Mouse (Mus musculus): ENCODE data around the gene Pmvk. TPM values are rescaled to one million over a fixed set of nuclear protein-coding genes. Genes with fewer than 3 reads are reported as not detected.
A peak's percentile ranks its signal among the peaks of the same experiment; 100 is the strongest.

The Pmvk gene
- polyA plus RNA-seq, 1 experiment from 2014 or later, result 80.2 TPM

DNA sequence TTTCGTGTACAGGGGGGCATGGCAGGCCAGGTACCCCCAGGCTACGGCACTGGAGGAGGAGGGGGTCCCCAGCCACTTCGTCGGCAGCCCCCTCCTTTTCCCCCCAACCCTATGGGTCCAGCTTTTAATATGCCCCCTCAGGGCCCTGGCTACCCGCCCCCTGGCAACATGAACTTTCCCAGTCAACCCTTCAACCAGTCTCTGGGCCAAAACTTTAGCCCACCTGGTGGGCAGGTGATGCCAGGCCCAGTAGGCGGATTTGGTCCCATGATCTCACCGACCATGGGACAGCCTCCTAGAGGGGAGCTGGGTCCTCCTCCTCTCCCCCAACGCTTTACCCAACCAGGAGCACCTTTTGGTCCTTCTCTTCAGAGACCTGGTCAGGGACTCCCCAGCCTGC is 21.7 kb upstream of the Pmvk start:
- Histone ChIP-seq H3K4me3 (no peak overlapping the region), H3K36me3 (peaks cover 31% of the 10 kb centered on the region), H3K9me3 (no peaks in the 10 kb centered on the region), H3K27me3 (no peaks in the 10 kb centered on the region), H3K4me1 (peaks cover 30% of the 10 kb centered on the region), H3K27ac (replicated peaks) (no peak overlapping the region), H3K4me2 (replicated peaks) (no peak overlapping the region), H3K9ac (replicated peaks) (no peak overlapping the region)
- 96% methylated on average over 8 of the region's 8 CpGs for WGBS
- no peak for ATAC-seq (replicated peaks)

DNA sequence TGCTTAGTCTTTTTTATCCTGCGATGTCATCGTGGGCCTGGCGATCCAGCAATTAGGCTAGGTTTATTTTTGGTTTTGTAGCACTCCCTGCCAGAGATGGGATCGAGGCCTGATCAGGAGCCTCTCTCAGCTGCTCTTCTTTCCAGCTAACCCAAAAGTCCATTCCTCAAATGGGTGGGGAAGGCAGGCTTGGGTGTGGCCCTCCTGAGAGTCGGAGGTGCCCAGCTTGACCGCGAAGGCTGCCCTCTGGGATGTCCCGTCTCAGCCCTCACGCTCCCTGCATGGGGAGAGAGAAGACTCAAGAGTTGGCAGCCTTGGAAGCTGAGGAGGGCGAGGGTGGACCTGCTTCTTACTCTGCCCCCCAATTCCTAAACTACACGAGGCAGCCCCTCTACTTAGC is 19.8 kb upstream of the Pmvk start:
- H3K9ac ChIP-seq (replicated peaks), result no peak overlapping the region
- H3K27me3 ChIP-seq, result no peaks in the 10 kb centered on the region
- no peak overlapping the region for H3K4me2 ChIP-seq (replicated peaks)
- peak overlapping the region; percentile 25; the same call in 1 of the 2 replicates for H3K27ac ChIP-seq (replicated peaks)
- ATAC-seq (replicated peaks), result no peak
- H3K36me3 ChIP-seq, result peaks cover 31% of the 10 kb centered on the region
- 79% methylated on average over 11 of the region's 11 CpGs for WGBS
- H3K4me1 ChIP-seq, result peaks cover 30% of the 10 kb centered on the region
- H3K9me3 ChIP-seq, result no peaks in the 10 kb centered on the region
- no peak overlapping the region for H3K4me3 ChIP-seq

DNA sequence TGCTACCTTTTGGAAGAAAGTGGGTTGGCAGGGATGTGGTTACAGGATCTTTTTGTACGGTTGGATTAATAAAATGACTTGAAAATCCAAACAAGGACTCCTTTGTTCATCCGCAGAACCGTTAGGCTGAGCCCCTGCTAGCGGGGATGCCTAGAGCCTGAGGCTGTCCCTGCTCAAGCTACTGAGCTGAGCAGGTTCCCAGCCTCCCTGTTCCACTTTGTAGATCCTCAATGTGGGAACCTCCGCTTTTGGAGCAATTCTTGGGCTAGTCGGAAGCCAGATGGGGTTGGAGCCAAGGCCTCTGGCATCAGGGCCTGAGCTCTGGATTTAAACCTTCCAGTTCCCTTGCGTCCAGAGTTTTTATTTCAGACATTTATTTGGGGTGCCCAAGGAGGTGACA is 19.3 kb upstream of the Pmvk start:
- Histone ChIP-seq H3K9ac (replicated peaks) (no peak overlapping the region), H3K36me3 (peaks cover 31% of the 10 kb centered on the region), H3K4me1 (peaks cover 28% of the 10 kb centered on the region), H3K27me3 (no peaks in the 10 kb centered on the region), H3K4me2 (replicated peaks) (no peak overlapping the region), H3K27ac (replicated peaks) (peak overlapping the region; percentile 25), H3K4me3 (no peak overlapping the region), H3K9me3 (no peaks in the 10 kb centered on the region)
- no peak for ATAC-seq (replicated peaks)
- 41% methylated on average over 7 of the region's 7 CpGs for WGBS

DNA sequence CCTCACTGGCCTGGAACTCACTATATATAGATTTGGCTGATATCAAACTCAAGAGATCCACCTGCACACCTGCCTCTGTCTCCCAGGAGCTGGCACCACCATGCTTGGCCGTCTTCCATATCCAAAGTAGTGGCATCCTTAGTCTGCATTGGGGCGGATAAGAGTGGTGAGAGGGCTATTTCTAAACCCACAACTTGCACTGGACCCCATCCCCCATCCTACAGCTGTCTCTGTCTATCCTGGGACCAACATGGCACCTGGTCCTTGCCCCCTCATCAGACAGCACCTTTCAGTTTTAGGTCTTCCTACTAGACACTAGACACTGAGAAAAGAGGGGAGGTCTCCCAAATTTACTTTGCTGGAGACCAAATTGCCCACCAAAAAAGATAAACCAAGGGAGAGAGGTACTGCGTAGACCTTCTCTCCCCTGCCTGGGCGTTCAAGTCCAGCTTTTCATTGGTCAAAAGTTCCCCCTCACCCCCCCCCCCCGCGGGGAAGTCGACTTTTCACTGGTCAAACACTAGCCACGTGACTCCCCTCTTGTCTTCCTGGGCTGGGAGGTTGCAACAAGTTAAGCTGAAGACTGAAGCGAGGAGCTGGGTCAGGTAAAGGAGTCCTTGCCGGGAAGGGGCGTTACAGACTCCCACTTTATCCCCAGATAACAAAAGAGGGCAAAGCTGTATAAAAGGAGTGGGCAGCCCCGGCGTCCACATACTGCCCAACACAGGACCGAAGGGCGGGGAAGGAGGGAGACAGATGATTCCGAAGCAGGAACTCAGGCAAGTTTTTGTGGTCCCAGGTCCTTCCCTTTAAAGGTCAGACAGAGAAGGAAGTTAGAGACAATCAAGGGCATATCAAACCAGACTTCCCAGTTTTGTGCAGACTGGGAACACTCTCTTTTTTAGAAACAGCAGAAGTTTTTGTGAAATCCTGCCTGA is 17.9 kb upstream of the Pmvk start, which contains the start of gene Pbxip1:
Gene Pbxip1, plus strand, starts transcription at position 531 of the 938 bp plus-strand sequence.
- Histone ChIP-seq H3K27me3 (no peaks in the 10 kb centered on the region), H3K9me3 (no peaks in the 10 kb centered on the region), H3K27ac (replicated peaks) (no peak within 1 kb of the TSS), H3K9ac (replicated peaks) (peak within 1 kb of the TSS; percentile 20; the same call in 1 of the 2 replicates), H3K4me3 (peak within 1 kb of the TSS; percentile 33), H3K36me3 (peaks cover 31% of the 10 kb centered on the region), H3K4me1 (peaks cover 19% of the 10 kb centered on the region), H3K4me2 (replicated peaks) (peak within 1 kb of the TSS; percentile 37)
- 4% methylated on average over 16 of the region's 16 CpGs for WGBS
- peak; percentile 43; the same call in 1 of the 2 replicates for ATAC-seq (replicated peaks)

DNA sequence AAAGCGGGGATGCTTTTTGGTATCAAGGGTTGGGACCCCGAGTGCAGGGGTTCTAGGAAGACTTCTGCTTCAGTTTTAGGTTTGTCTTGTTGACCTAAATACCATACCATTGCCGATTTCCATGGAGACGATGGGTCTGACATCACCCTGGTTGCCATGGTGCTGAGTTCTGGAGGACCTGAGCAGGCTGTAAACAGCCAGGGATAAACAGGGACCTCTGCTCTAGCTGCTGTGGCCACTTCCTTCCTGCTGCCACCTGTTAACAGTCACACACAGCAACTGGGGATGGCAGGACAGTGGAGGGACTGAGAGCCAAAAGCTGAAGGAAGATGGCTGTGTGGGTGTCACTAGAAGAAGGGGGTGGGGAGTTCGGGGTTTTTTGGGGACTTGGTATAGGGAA is 17.1 kb upstream of the Pmvk start:
- H3K27me3 ChIP-seq, result no peaks in the 10 kb centered on the region
- H3K4me3 ChIP-seq, result peak overlapping the region; percentile 33
- peak overlapping the region; percentile 20; the same call in 1 of the 2 replicates for H3K9ac ChIP-seq (replicated peaks)
- ATAC-seq (replicated peaks), result peak; percentile 23; the same call in 1 of the 2 replicates
- WGBS, result 15% methylated on average over 5 of the region's 5 CpGs
- no peaks in the 10 kb centered on the region for H3K9me3 ChIP-seq
- H3K27ac ChIP-seq (replicated peaks), result no peak overlapping the region
- peaks cover 29% of the 10 kb centered on the region for H3K36me3 ChIP-seq
- peaks cover 12% of the 10 kb centered on the region for H3K4me1 ChIP-seq
- peak overlapping the region; percentile 37 for H3K4me2 ChIP-seq (replicated peaks)

DNA sequence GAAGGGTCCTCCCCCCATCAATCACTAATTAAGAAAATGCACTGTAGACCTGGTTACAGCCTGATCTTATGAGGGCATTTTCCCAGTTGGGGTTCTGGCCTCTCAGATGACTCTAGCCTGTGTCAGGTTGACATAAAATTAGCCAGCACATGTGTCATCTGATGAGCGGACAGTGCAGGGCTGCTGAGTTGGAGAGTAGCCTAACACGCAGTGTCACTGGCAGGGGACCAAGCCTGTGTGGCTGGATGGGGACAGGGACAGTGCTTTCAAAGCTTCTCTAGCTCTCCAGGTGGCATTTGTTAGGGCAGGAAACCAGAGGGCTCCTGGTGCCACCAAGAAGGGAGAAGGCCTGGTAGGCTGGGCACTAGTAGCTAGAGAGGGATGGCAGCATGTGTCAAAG is 13.7 kb upstream of the Pmvk start:
- 92% methylated on average over 2 of the region's 2 CpGs for WGBS
- Histone ChIP-seq H3K27me3 (no peaks in the 10 kb centered on the region), H3K27ac (replicated peaks) (no peak overlapping the region), H3K4me3 (no peak overlapping the region), H3K36me3 (no peaks in the 10 kb centered on the region), H3K9me3 (no peaks in the 10 kb centered on the region), H3K4me1 (peaks cover 10% of the 10 kb centered on the region), H3K4me2 (replicated peaks) (no peak overlapping the region), H3K9ac (replicated peaks) (no peak overlapping the region)
- no peak for ATAC-seq (replicated peaks)

DNA sequence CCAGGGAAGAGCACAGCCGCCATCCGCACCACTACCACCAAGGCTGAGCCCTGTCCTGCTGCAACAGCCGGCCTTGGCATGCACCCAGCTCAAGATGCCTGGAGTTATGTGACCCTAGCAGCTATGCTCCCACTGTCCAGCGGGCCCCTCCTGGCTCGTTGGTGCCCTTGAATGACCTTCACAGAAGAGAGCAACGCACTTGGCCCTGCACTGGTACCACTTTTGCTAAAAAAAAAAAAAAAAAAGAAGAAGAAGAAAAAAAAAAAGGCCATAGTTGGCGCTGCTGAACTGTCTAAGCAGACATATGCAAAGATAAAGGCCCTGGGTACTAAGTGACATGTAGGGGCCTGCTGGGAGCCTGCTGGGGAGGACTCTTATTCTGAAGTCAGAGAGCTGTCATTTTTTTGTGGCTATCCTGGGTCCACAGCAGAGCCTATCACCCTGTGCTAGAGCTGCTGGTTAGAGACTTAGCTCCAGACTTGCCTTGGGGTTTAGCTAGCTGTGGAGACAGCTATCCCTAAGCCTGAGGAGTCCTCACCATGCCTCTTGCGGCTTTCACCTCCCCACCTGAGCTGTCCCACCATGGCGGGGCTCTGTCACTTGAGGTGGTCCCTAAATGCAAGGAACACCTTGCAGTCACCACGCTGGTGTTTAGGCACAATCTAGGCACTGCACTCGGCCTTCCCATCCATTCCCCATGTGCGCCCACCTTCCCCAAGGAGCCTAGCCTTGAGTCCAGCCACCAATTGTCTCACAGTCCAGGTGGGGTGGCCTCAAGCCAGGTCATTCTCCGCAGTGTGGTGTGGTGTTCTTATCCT is 5.4 kb upstream of the Pmvk start:
- Histone ChIP-seq H3K4me3 (no peak overlapping the region), H3K9ac (replicated peaks) (no peak overlapping the region), H3K9me3 (no peaks in the 10 kb centered on the region), H3K4me2 (replicated peaks) (no peak overlapping the region), H3K27me3 (no peaks in the 10 kb centered on the region), H3K4me1 (no peaks in the 10 kb centered on the region), H3K27ac (replicated peaks) (no peak overlapping the region), H3K36me3 (no peaks in the 10 kb centered on the region)
- no peak for ATAC-seq (replicated peaks)
- WGBS, result 71% methylated on average over 13 of the region's 13 CpGs

DNA sequence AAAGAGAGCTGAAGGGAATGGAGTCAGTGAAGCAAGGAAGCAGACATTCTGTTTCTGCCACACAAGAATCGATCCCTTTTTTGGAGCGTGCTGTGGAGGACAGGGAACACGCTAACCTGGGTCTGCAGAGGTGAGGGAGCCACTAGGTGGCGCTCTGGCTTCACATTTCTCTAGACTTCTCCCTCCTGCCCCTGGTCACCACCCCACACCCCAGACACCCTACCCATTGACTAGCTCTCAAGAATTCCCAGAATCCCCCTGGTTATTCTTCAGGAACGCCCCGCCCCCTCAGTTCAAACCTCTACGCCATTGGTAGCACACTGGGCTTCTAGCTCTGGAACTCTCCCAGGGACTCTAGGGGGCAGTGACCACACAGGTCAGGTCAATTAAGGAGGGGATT is 4.8 kb upstream of the Pmvk start:
- Histone ChIP-seq H3K36me3 (no peaks in the 10 kb centered on the region), H3K27me3 (no peaks in the 10 kb centered on the region), H3K9ac (replicated peaks) (no peak overlapping the region), H3K4me3 (no peak overlapping the region), H3K27ac (replicated peaks) (no peak overlapping the region), H3K4me1 (no peaks in the 10 kb centered on the region), H3K9me3 (no peaks in the 10 kb centered on the region), H3K4me2 (replicated peaks) (no peak overlapping the region)
- peak; percentile 49 for ATAC-seq (replicated peaks)
- whole genome bisulfite sequencing, result 42% methylated on average over 7 of the region's 7 CpGs

DNA sequence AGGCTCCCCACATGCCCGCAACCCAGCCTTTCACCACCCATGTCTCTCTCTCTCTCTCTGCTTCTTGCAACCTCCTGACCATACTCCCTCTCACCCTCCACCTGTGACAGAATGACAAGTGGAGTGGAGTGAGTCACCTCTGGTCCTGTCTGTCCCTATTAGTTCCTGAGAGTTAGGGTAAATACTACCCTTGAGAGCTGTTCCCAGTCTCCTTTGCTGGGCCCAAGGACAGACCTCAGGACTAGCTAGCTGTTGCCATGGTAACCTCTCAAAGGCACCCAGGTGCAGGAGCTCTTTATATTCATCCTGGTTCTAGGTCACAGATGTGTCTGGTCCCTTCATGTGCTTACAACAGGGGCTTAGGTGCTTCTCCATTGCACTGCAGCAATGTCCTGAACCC is 2.4 kb upstream of the Pmvk start:
- no peaks in the 10 kb centered on the region for H3K36me3 ChIP-seq
- no peak overlapping the region for H3K9ac ChIP-seq (replicated peaks)
- no peaks in the 10 kb centered on the region for H3K4me1 ChIP-seq
- H3K27ac ChIP-seq (replicated peaks), result no peak overlapping the region
- ATAC-seq (replicated peaks), result no peak
- WGBS, result 100% methylated on average over 1 of the region's 1 CpGs
- no peak overlapping the region for H3K4me3 ChIP-seq
- H3K9me3 ChIP-seq, result no peaks in the 10 kb centered on the region
- no peaks in the 10 kb centered on the region for H3K27me3 ChIP-seq
- H3K4me2 ChIP-seq (replicated peaks), result no peak overlapping the region

DNA sequence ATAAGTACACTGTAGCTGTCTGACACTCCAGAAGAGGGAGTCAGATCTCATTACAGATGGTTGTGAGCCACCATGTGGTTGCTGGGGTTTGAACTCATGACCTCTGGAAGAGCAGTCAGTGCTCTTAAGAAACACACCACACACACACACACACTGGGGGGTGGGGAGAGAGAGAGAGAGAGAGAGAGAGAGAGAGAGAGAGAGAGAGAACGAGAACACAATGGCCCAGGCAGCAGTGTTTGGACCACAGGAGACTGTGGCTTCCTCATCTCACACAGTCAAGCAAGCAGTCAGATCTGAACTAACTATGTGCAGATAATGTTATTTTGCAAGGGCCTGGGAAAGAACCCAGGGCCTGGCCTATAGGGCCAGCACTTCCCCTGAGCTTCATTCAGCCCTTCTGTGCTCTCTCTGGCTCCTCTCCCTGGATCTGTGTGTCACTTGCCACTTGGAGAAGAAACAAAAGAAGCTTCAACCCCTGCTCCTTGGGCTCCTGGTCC is 1.5 kb downstream of the Pmvk start:
- H3K4me3 ChIP-seq, result no peak overlapping the region

DNA sequence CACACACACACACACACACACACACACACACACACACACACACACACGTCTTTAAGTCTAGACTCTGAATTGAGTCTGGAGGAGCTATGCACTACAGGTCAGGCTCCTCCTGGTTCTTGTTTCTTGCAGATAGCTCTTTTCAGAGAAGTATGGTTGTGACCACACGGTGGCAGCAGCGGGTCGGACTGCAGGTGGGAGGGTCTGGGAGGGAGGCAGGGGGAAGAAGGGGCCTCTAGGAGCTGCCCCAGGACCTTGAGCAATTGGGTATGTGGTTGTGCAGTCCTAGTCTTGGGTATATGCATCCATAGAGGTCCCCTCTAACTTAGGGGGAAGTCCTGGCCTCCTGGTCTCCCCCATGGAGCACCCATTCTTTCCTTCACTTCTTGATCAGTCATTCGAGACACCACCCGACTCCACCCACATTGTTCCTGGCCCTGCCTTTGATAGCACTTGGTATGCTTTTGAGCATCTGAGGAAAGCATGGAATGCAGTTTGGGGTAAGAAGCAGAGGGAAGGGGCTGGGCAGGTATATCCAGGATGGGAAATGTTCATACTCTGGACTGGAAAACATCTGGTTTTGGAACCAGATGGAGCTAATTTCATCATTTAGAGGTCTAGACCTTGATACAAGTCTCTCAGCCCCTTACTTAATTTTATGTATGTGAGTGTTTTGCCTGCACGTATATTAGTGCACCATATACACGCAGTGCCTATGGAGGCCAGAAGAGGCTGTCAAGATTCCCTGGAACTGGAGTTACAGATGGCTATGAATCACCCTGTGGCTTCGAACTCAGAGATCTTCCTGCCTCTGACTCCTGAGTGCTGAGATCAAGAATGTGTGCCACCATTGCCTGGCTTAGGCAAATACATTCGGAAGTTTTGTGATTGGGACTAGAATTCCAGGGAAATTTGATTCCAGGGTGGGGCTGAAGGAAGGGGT is 2.7 kb downstream of the Pmvk start:
- 0 out of 2 replicates have a peak, but pooled peaks have one; percentile 16 for ATAC-seq (replicated peaks)
- no peaks in the 10 kb centered on the region for H3K36me3 ChIP-seq
- no peaks in the 10 kb centered on the region for H3K9me3 ChIP-seq
- H3K4me2 ChIP-seq (replicated peaks), result no peak overlapping the region
- 38% methylated on average over 10 of the region's 10 CpGs for WGBS
- H3K4me3 ChIP-seq, result no peak overlapping the region
- H3K4me1 ChIP-seq, result peaks cover 16% of the 10 kb centered on the region
- H3K27ac ChIP-seq (replicated peaks), result no peak overlapping the region
- H3K27me3 ChIP-seq, result no peaks in the 10 kb centered on the region
- H3K9ac ChIP-seq (replicated peaks), result no peak overlapping the region

More for the DNA sequence above, 1.5 kb downstream of the Pmvk start:
- WGBS, result 67% methylated on average over 1 of the region's 1 CpGs
- H3K4me1 ChIP-seq, result peaks cover 13% of the 10 kb centered on the region
- no peaks in the 10 kb centered on the region for H3K27me3 ChIP-seq
- H3K9ac ChIP-seq (replicated peaks), result no peak overlapping the region
- ATAC-seq (replicated peaks), result no peak
- H3K27ac ChIP-seq (replicated peaks), result no peak overlapping the region
- H3K4me2 ChIP-seq (replicated peaks), result no peak overlapping the region
- no peaks in the 10 kb centered on the region for H3K9me3 ChIP-seq
- H3K36me3 ChIP-seq, result no peaks in the 10 kb centered on the region
